Mouse (Mus musculus) stomach, postnatal 0 days (tissue): ENCODE measurements around the gene Abhd18.

Source experiments
- CTCF ChIP-seq: IDR thresholded peaks from 2 replicates; pipeline ENCODE4 v1.5.1; 2016; ENCODE audit warnings: antibody characterized with exemption, low read depth, mild to moderate bottlenecking, moderate library complexity
- EP300 ChIP-seq: optimal IDR thresholded peaks from 2 replicates; pipeline ENCODE3; 2016; ENCODE audit warnings: antibody characterized with exemption

DNA sequence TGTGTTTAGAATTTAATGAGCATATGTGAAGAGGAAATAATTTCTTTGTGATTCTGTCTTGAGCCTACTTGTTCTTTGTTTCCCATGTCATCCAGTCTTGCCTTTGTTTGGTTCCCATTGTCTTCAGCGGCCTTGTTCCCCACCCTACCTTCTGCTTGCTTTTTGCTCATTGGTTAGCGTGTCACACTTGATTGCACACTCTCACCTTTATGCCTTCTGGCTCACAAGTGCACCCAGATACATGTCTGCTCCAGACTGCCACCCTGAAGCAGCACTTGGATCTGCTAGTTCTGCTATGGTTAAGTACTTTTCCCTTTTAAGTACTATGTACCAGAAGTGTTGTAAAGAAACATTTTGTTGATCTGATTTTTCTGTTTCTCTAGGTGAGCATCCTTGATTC, 36.9 kb upstream of the Abhd18 start:
- TF ChIP-seq CTCF (no peak), EP300 (no peak)
